Mouse (Mus musculus) heart, postnatal 0 days (tissue): ENCODE measurements around the gene Fam8a1. TPM values are rescaled to one million over a fixed set of nuclear protein-coding genes. Genes with fewer than 3 reads are reported as not detected.

Experiments
- ATAC-seq: fragments of 200-750 bp; cut with Nextera tagmentation; 2 replicates; pipeline ENCODE4 v1.8.0; 2017; ENCODE audit warnings: low read depth, moderate number of reproducible peaks, moderate library complexity; ENCODE audit not compliant: insufficient read depth
- DNase-seq: peaks from one replicate; pipeline ENCODE4 v3.0.0-alpha.2; 2016; ENCODE audit warnings: low spot score
- H3K27ac ChIP-seq: fragments of 300-500 bp; sonication (generic); 2 replicates; pipeline ENCODE4 v1.5.1; 2014; ENCODE audit warnings: low read depth, mild to moderate bottlenecking
- H3K27me3 ChIP-seq: fragments of 300-500 bp; sonication (generic); 2 replicates; pipeline ENCODE4 v1.6.1; 2014; ENCODE audit warnings: low read length, mixed read lengths; ENCODE audit not compliant: control insufficient read depth, insufficient read depth
- H3K36me3 ChIP-seq: fragments of 300-500 bp; sonication (generic); replicated peaks from 2 replicates; pipeline ENCODE4 v1.6.1; 2014; ENCODE audit warnings: low read length, mixed read lengths; ENCODE audit not compliant: control insufficient read depth, insufficient read depth
- H3K4me1 ChIP-seq: fragments of 300-500 bp; sonication (generic); 2 replicates; pipeline ENCODE4 v1.6.1; 2014; ENCODE audit warnings: antibody characterized with exemption; ENCODE audit not compliant: control insufficient read depth, insufficient read depth
- H3K4me2 ChIP-seq: fragments of 300-500 bp; sonication (generic); 2 replicates; pipeline ENCODE4 v1.6.1; 2014; ENCODE audit warnings: low read depth, mild to moderate bottlenecking, low read length, moderate library complexity
- H3K4me3 ChIP-seq: fragments of 300-500 bp; sonication (generic); 2 replicates; pipeline ENCODE4 v1.5.1; 2014; ENCODE audit warnings: low read depth, low read length
- H3K9ac ChIP-seq: fragments of 300-500 bp; sonication (generic); replicated peaks from 2 replicates; pipeline ENCODE4 v1.6.1; 2014; ENCODE audit warnings: low read depth, low read length, mixed read lengths
- H3K9me3 ChIP-seq: fragments of 300-500 bp; sonication (generic); replicated peaks from 2 replicates; pipeline ENCODE4 v1.6.1; 2016; ENCODE audit warnings: low read length; ENCODE audit not compliant: control insufficient read depth
- CTCF ChIP-seq: IDR thresholded peaks from 2 replicates; pipeline ENCODE4 v1.5.1; 2016; ENCODE audit warnings: antibody characterized with exemption, control low read depth, low read depth
- EP300 ChIP-seq: IDR thresholded peaks from 2 replicates; pipeline ENCODE4 v1.6.1; 2016; ENCODE audit warnings: antibody characterized with exemption, low read depth
- WGBS: fragments of 180-500 bp; shearing (Covaris S2); extraction: QIAGEN DNeasy Blood & Tissue Kit; methylation state at CpG from one replicate; pipeline ENCODE4 v1.1.7; 2014; 5-methylcytosine and 5-hydroxymethylcytosine counted together
- polyA plus RNA-seq: library from polyadenylated mRNA; unstranded; fragments of >200 nt; fragmentation: Nextera tagmentation; extraction: Ambion mirVana; gene quantifications from 2 replicates; pipeline ENCODE4 v1.2.1, GENCODE M21; 2015
- total RNA-seq: library from RNA; depleted of rRNA; stranded (reverse); fragments of >200 nt; gene quantifications from 2 replicates; pipeline ENCODE4 v1.2.3, GENCODE M21; 2014; ENCODE audit warnings: low replicate concordance

The Fam8a1 gene
- total and polyA plus RNA-seq, 2 experiments from 2014 or later: 8.0 to 15.5 TPM

DNA sequence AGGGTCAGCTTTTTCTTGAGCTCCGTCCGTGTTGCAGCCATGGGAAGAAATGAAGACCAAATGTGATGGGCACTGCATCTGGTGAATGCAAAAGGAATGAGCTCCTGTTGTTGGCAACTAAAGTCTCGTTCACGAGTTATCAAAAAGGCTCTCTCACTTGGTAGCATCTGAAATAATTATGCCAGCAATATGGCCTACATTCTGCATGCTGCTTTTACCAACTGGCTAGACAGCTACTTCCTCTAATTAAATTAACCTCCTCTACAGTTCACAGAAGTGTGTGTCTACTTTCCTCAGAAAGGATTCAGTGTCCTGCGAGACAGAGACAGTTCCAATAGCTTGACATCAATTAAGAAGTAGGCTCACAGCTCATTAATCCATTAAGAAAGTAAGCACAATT is 14.8 kb upstream of the Fam8a1 start:
- ATAC-seq (no peak), DNase-seq (no peak)
- H3K4me1 ChIP-seq: no peaks in the 10 kb centered on the region
- H3K4me3 ChIP-seq: no peak overlapping the region
- WGBS: 88% methylated on average over 5 of the region's 5 CpGs
- no peak for TF ChIP-seq CTCF
- H3K4me2 ChIP-seq: no peak overlapping the region
- no peak overlapping the region for H3K9ac ChIP-seq
- H3K36me3 ChIP-seq: 0 out of 2 replicates have a peak, but pooled peaks cover 12% of the 10 kb centered on the region
- no peaks in the 10 kb centered on the region for H3K27me3 ChIP-seq
- H3K9me3 ChIP-seq: no peaks in the 10 kb centered on the region
- no peak overlapping the region for H3K27ac ChIP-seq

DNA sequence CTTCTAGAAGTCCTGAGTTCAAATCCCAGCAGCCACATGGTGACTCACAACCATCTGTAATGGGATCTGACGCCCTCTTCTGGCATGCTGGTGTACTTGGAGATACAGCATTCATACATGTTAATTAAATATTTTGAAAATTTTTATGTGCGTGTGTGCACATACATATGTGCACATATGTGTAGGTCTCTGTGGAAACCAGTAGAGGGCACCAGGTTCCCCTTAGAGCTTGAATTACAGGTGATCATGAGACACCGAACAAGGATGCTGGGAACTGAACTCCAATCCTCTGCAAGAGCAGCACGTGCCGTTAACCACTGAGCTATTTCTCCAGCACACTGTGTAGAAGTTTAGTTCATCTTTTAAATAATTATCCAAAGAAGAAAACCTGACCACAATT is 10.1 kb upstream of the Fam8a1 start:
- no peak for DNase-seq
- H3K4me3 ChIP-seq: no peak overlapping the region
- H3K36me3 ChIP-seq: no peaks in the 10 kb centered on the region
- H3K9ac ChIP-seq: no peak overlapping the region
- no peak overlapping the region for H3K27ac ChIP-seq
- H3K4me1 ChIP-seq: peaks cover 6% of the 10 kb centered on the region; the same call in 1 of the 2 replicates
- no peak for TF ChIP-seq CTCF
- TF ChIP-seq EP300: no peak
- no peak for ATAC-seq
- H3K27me3 ChIP-seq: no peaks in the 10 kb centered on the region
- no peak overlapping the region for H3K4me2 ChIP-seq
- 92% methylated on average over 5 of the region's 5 CpGs for WGBS
- H3K9me3 ChIP-seq: no peaks in the 10 kb centered on the region

DNA sequence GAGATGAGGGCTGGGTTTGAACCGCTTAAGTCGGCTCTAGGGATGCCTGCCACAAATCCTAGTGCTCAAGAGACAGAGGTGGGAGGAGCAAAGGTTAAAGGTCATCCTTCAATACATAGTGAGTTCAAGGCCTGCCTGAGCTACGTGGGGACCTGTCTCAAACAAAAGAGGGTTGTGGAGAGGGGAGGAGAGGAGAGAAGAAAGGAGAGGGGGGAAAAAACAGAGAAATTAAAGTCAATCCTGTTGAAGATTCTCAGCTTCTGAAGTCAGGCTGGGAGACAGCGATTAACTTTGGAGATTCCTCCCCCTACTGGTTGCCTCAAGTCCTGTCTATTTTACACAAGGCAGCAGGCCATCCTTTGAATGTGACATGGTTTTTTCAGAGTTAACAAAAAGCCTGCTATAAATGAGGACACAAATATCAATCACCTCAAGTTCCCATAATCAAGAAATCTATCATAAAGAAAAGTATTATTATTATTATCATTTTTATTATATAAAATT is 5.8 kb upstream of the Fam8a1 start:
- TF ChIP-seq CTCF (peak; percentile 68), EP300 (no peak)
- Histone ChIP-seq H3K27ac (no peak overlapping the region), H3K9ac (no peak overlapping the region), H3K36me3 (no peaks in the 10 kb centered on the region), H3K27me3 (no peaks in the 10 kb centered on the region), H3K4me3 (no peak overlapping the region), H3K9me3 (no peaks in the 10 kb centered on the region), H3K4me1 (peaks cover 7% of the 10 kb centered on the region; the same call in 1 of the 2 replicates), H3K4me2 (no peak overlapping the region)
- DNase-seq: peak; percentile 78
- no peak; the same call in 1 of the 2 replicates for ATAC-seq
- 37% methylated on average over 4 of the region's 4 CpGs for WGBS

DNA sequence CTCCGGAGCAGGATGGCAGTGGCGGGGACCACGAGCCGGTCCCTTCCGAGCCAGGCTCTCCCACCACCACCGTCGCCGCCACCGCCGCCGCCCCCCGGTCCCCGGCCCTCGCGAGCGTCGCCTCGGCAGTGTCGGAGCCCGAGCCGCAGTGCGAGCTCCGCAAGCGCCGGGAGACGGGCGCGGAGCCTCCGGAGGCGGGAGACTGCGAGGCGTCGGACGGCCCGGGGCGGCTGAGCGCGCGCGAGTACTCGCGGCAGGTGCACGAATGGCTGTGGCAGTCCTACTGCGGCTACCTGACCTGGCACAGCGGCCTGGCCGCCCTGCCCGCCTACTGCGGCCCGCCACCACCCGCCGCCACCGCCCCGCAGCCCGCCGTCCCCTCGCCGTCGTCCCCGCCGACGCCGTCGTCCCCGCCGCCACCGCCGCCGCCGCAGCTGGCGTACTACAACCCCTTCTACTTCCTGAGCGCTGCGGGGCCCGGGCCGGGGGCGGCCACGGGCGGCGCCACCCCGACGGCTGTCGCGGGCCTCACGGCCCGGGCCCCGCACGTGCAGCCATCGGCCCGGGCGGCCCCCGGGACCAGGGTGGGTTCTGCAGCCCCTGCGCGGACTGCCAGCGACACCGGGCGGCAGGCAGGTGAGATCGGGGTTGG is 424 bp downstream of the Fam8a1 start:
- peak; percentile 8 for TF ChIP-seq CTCF
- no peak for TF ChIP-seq EP300
- DNase-seq (no peak), ATAC-seq (peak; percentile 58)
- no peaks in the 10 kb centered on the region for H3K27me3 ChIP-seq
- peak overlapping the region; percentile 85 for H3K9ac ChIP-seq
- under 1% methylated on average over 59 of the region's 96 CpGs for WGBS
- H3K4me2 ChIP-seq: peak overlapping the region; percentile 97
- H3K36me3 ChIP-seq: peaks cover 26% of the 10 kb centered on the region
- peaks cover 14% of the 10 kb centered on the region for H3K4me1 ChIP-seq
- H3K9me3 ChIP-seq: no peaks in the 10 kb centered on the region
- peak overlapping the region; percentile 82 for H3K27ac ChIP-seq
- H3K4me3 ChIP-seq: peak overlapping the region; percentile 94

DNA sequence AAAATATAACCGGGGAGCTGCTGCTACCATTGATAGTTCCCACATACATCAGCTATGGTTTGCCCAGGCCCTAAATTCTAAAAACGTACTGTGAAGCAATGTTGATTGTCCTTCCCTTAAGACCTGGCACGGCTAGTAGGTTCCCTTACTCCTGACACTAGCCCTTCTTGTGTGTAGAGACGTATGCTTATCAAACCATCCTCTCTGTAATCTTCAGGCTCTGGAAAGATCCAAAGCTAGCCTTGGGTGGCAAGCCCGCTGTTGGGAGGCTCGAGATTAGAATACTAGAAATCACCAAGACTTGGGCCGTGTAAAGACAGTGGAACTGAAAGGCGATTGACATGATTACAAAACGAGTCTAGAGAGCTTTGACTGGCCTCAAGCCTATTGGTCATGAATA is 1.2 kb downstream of the Fam8a1 start:
- H3K36me3 ChIP-seq: peaks cover 34% of the 10 kb centered on the region
- H3K9ac ChIP-seq: peak overlapping the region; percentile 85
- WGBS: 32% methylated on average over 9 of the region's 9 CpGs
- no peaks in the 10 kb centered on the region for H3K27me3 ChIP-seq
- H3K9me3 ChIP-seq: no peaks in the 10 kb centered on the region
- peak overlapping the region; percentile 8; the same call in 1 of the 2 replicates for H3K27ac ChIP-seq
- TF ChIP-seq CTCF (no peak), EP300 (no peak)
- peaks cover 14% of the 10 kb centered on the region for H3K4me1 ChIP-seq
- ATAC-seq (no peak), DNase-seq (no peak)
- peak overlapping the region; percentile 97 for H3K4me2 ChIP-seq
- peak overlapping the region; percentile 94 for H3K4me3 ChIP-seq

DNA sequence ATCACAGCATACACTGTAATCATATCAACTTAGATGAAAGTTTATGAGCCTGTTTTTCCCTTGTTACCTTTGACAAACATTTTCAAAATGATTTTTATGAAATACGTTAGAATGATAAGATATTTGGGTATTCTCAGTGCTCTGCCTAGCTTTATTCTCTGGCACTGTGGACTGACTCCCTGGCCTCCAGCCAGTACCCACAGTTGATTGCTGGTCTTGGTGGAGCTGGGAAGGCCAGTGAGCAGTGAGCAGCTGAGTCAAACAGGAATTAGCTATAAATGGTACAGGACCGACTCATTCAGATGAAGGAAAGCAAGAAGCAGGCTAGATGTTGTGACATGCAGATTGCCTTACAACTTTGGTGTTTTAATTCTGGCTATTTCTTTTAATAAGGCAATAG is 5.3 kb downstream of the Fam8a1 start:
- H3K9me3 ChIP-seq: no peaks in the 10 kb centered on the region
- H3K4me2 ChIP-seq: no peak overlapping the region
- TF ChIP-seq EP300 (no peak), CTCF (no peak)
- peaks cover 7% of the 10 kb centered on the region for H3K4me1 ChIP-seq
- no peak overlapping the region for H3K9ac ChIP-seq
- ATAC-seq (no peak), DNase-seq (no peak)
- H3K4me3 ChIP-seq: no peak overlapping the region
- peaks cover 53% of the 10 kb centered on the region for H3K36me3 ChIP-seq
- WGBS: 37% methylated on average over 2 of the region's 2 CpGs
- no peaks in the 10 kb centered on the region for H3K27me3 ChIP-seq
- no peak overlapping the region for H3K27ac ChIP-seq
